8 mouse cellular contexts compared by ENCODE assay signal in genomic region chr17:34897373-34898159, GRCm38 (mm10). TPM values are rescaled to one million over a fixed set of nuclear protein-coding genes. Genes with fewer than 3 reads are reported as not detected.
A peak's percentile ranks its signal among the peaks of the same experiment; 100 is the strongest.
DNase-seq lines count a peak whose midpoint lies in the region; ATAC-seq lines count a peak whose summit lies in the region.

No protein-coding gene starts in this region.

- peak overlapping the region; percentile 79 for H3K4me2 ChIP-seq in heart, embryonic 16.5 days (ENCODE audit: low read depth, low read length)
- peak overlapping the region; percentile 86 for H3K4me2 ChIP-seq in stomach, embryonic 15.5 days

- H3K27me3 ChIP-seq in megakaryocyte, embryonic 14.5 days (replicated peaks), result no peaks in the 10 kb centered on the region
- no peaks in the 10 kb centered on the region for H3K27me3 ChIP-seq in heart, embryonic 16.5 days (ENCODE audit: control insufficient read depth, insufficient read depth, low read length)
- no peaks in the 10 kb centered on the region for H3K27me3 ChIP-seq in stomach, embryonic 15.5 days (replicated peaks)

- ATAC-seq in megakaryocyte, adult 5-6 weeks (ENCODE audit: poor library complexity, severe bottlenecking), result no peak
- ATAC-seq in heart, embryonic 16.5 days (replicated peaks; ENCODE audit: extremely low read depth, insufficient read depth, low FRiP score), result no peak
- 0 out of 2 replicates have a peak, but pooled peaks have one; percentile 9 for ATAC-seq in stomach, embryonic 15.5 days (ENCODE audit: insufficient read depth, low FRiP score, low read depth)

- peak overlapping the region; percentile 96 for H3K27ac ChIP-seq in heart, embryonic 16.5 days (ENCODE audit: low read length)
- peak overlapping the region; percentile 77 for H3K27ac ChIP-seq in macrophage
- H3K27ac ChIP-seq in stomach, embryonic 15.5 days, result peak overlapping the region; percentile 99

- H3K4me1 ChIP-seq in megakaryocyte, embryonic 14.5 days, result peaks cover 64% of the 10 kb centered on the region
- H3K4me1 ChIP-seq in heart, embryonic 16.5 days (ENCODE audit: control insufficient read depth, insufficient read depth, low read length), result peaks cover 22% of the 10 kb centered on the region
- peaks cover 28% of the 10 kb centered on the region for H3K4me1 ChIP-seq in stomach, embryonic 15.5 days

- DNase-seq in embryo, embryonic 10.5 days (ENCODE audit: low spot score), result peak; percentile 53
- DNase-seq in layer of hippocampus, adult 9-10 months (ENCODE audit: low spot score), result peak; percentile 43
- DNase-seq in spleen, postnatal 36 days (ENCODE audit: low spot score in 2 of 2), result no peak

- H3K4me3 ChIP-seq in megakaryocyte, embryonic 14.5 days (replicated peaks), result peak overlapping the region; percentile 99
- peak overlapping the region; percentile 91 for H3K4me3 ChIP-seq in heart, embryonic 16.5 days (ENCODE audit: low read length)
- peak overlapping the region; percentile 40 for H3K4me3 ChIP-seq in macrophage (ENCODE audit: inconsistent target)
- peak overlapping the region; percentile 90 for H3K4me3 ChIP-seq in stomach, embryonic 15.5 days (replicated peaks)

- H3K36me3 ChIP-seq in megakaryocyte, embryonic 14.5 days (replicated peaks; ENCODE audit: low read length), result peaks cover 24% of the 10 kb centered on the region
- peaks cover 11% of the 10 kb centered on the region for H3K36me3 ChIP-seq in heart, embryonic 16.5 days (ENCODE audit: control insufficient read depth, insufficient read depth)
- peaks cover 6% of the 10 kb centered on the region for H3K36me3 ChIP-seq in macrophage (ENCODE audit: inconsistent target)
- peaks cover 3% of the 10 kb centered on the region; the same call in 1 of the 2 replicates for H3K36me3 ChIP-seq in stomach, embryonic 15.5 days

- peak overlapping the region; percentile 91 for H3K9ac ChIP-seq in heart, embryonic 16.5 days (ENCODE audit: low read length)
- peak overlapping the region; percentile 89 for H3K9ac ChIP-seq in stomach, embryonic 15.5 days

- WGBS in heart, embryonic 16.5 days, result 9% methylated on average over 10 of the region's 10 CpGs
- 25% methylated on average over 8 of the region's 10 CpGs for WGBS in macrophage (ENCODE audit: missing documents)
- WGBS in stomach, embryonic 15.5 days, result 14% methylated on average over 10 of the region's 10 CpGs

- no peaks in the 10 kb centered on the region for H3K9me3 ChIP-seq in megakaryocyte, embryonic 14.5 days
- H3K9me3 ChIP-seq in heart, embryonic 16.5 days (replicated peaks; ENCODE audit: control insufficient read depth, low read length), result no peaks in the 10 kb centered on the region
- no peaks in the 10 kb centered on the region for H3K9me3 ChIP-seq in stomach, embryonic 15.5 days

- H3K79me2 ChIP-seq in macrophage (ENCODE audit: inconsistent target), result peaks cover 35% of the 10 kb centered on the region

RNA-seq across cellular contexts. Expression of gene C2, which starts 0.5 kb away (rescaled TPM):
- polyA plus RNA-seq in megakaryocyte, embryonic 14.5 days (2012; ENCODE audit: insufficient read depth, low replicate concordance), result 3.0 and 6.0 TPM in 2 replicates
- total RNA-seq in megakaryocyte, adult 5-6 weeks (2015), result 1.0 and 1.3 TPM in 2 replicates
- total RNA-seq in megakaryocyte, adult 5-6 weeks (2017), result 0.22 TPM in 1 of 2 replicates, not detected in the other
- polyA plus RNA-seq in heart, embryonic 16.5 days (2015; fragmentation: Nextera tagmentation; extraction: Ambion mirVana), result 2.2 and 2.6 TPM in 2 replicates
- 1 to 10 TPM in 15 of 26 experiments, under 1 TPM in 4, not detected in 7; 0.47 to 4.5 (median 2.3) TPM for total RNA-seq in macrophage (2018; cell fraction: chromatin; rRNA removed)
- 1 to 10 TPM in 15 of 26 experiments, under 1 TPM in 11; 0.43 to 2.4 (median 1.1) TPM for total RNA-seq in macrophage (2018; cell fraction: cytosol; rRNA removed)
- 1 to 10 TPM in 17 of 26 experiments, under 1 TPM in 7, not detected in 2; 0.38 to 3.6 (median 1.5) TPM for total RNA-seq in macrophage (2018; cell fraction: nucleus; rRNA removed)
- polyA plus RNA-seq in macrophage (2018), result 0.63 to 0.95 TPM (median 0.86 TPM) in 3 replicates
- polyA plus RNA-seq in stomach, embryonic 15.5 days (2015; fragmentation: Nextera tagmentation; extraction: Ambion mirVana), result 4.4 and 6.2 TPM in 2 replicates

RNA-seq across cellular contexts. Expression of gene Ehmt2, which starts 0.7 kb away (rescaled TPM):
- 356 and 543 TPM in 2 replicates for polyA plus RNA-seq in megakaryocyte, embryonic 14.5 days (2012; ENCODE audit: insufficient read depth, low replicate concordance)
- total RNA-seq in megakaryocyte, adult 5-6 weeks (2015), result 66.5 and 68.9 TPM in 2 replicates
- 75.4 and 75.7 TPM in 2 replicates for total RNA-seq in megakaryocyte, adult 5-6 weeks (2017)
- polyA plus RNA-seq in heart, embryonic 16.5 days (2015; fragmentation: Nextera tagmentation; extraction: Ambion mirVana), result 39.5 and 41.5 TPM in 2 replicates
- 100 to 1,000 TPM; 163 to 755 (median 449) TPM for total RNA-seq in macrophage (2018; cell fraction: chromatin; rRNA removed)
- total RNA-seq in macrophage (2018; cell fraction: cytosol; rRNA removed), result 100 to 1,000 TPM in 12 of 26 experiments, 10 to 100 TPM in 14; 65.9 to 135 (median 97.1) TPM
- total RNA-seq in macrophage (2018; cell fraction: nucleus; rRNA removed), result 100 to 1,000 TPM; 118 to 294 (median 219) TPM
- 59.6 to 100 TPM (median 69.3 TPM) in 3 replicates for polyA plus RNA-seq in macrophage (2018)
- 70.0 and 74.5 TPM in 2 replicates for polyA plus RNA-seq in stomach, embryonic 15.5 days (2015; fragmentation: Nextera tagmentation; extraction: Ambion mirVana)

RNA-seq across cellular contexts. Expression of gene Gm20547, which starts 15.7 kb away (rescaled TPM):
- polyA plus RNA-seq in megakaryocyte, embryonic 14.5 days (2012; ENCODE audit: insufficient read depth, low replicate concordance), result not detected in 2 replicates
- not detected in 2 replicates for total RNA-seq in megakaryocyte, adult 5-6 weeks (2015)
- 0.41 TPM in 1 of 2 replicates, not detected in the other for total RNA-seq in megakaryocyte, adult 5-6 weeks (2017)
- polyA plus RNA-seq in heart, embryonic 16.5 days (2015; fragmentation: Nextera tagmentation; extraction: Ambion mirVana), result not detected in 2 replicates
- total RNA-seq in macrophage (2018; cell fraction: chromatin; rRNA removed), result under 1 TPM in 10 of 26 experiments, not detected in 16; 0.30 to 0.89 (median 0.43) TPM
- under 1 TPM in 4 of 26 experiments, not detected in 22; 0.04 to 0.18 (median 0.12) TPM for total RNA-seq in macrophage (2018; cell fraction: cytosol; rRNA removed)
- under 1 TPM in 1 of 26 experiments, not detected in 25; 0.48 TPM for total RNA-seq in macrophage (2018; cell fraction: nucleus; rRNA removed)
- polyA plus RNA-seq in macrophage (2018), result not detected in 3 replicates
- not detected in 2 replicates for polyA plus RNA-seq in stomach, embryonic 15.5 days (2015; fragmentation: Nextera tagmentation; extraction: Ambion mirVana)

RNA-seq across cellular contexts. Expression of gene Slc44a4, which starts 16.7 kb away (rescaled TPM):
- not detected in 2 replicates for polyA plus RNA-seq in megakaryocyte, embryonic 14.5 days (2012; ENCODE audit: insufficient read depth, low replicate concordance)
- total RNA-seq in megakaryocyte, adult 5-6 weeks (2015), result 0.33 TPM in 1 of 2 replicates, not detected in the other
- 0.12 TPM in 1 of 2 replicates, not detected in the other for total RNA-seq in megakaryocyte, adult 5-6 weeks (2017)
- 0.16 and 0.68 TPM in 2 replicates for polyA plus RNA-seq in heart, embryonic 16.5 days (2015; fragmentation: Nextera tagmentation; extraction: Ambion mirVana)
- total RNA-seq in macrophage (2018; cell fraction: chromatin; rRNA removed), result not detected
- not detected for total RNA-seq in macrophage (2018; cell fraction: cytosol; rRNA removed)
- not detected for total RNA-seq in macrophage (2018; cell fraction: nucleus; rRNA removed)
- polyA plus RNA-seq in macrophage (2018), result not detected in 3 replicates
- polyA plus RNA-seq in stomach, embryonic 15.5 days (2015; fragmentation: Nextera tagmentation; extraction: Ambion mirVana), result 15.2 and 17.9 TPM in 2 replicates

RNA-seq across cellular contexts. Expression of gene Zbtb12, which starts 18.3 kb away (rescaled TPM):
- 6.7 and 15.4 TPM in 2 replicates for polyA plus RNA-seq in megakaryocyte, embryonic 14.5 days (2012; ENCODE audit: insufficient read depth, low replicate concordance)
- total RNA-seq in megakaryocyte, adult 5-6 weeks (2015), result 0.78 and 1.1 TPM in 2 replicates
- 0.98 and 1.0 TPM in 2 replicates for total RNA-seq in megakaryocyte, adult 5-6 weeks (2017)
- polyA plus RNA-seq in heart, embryonic 16.5 days (2015; fragmentation: Nextera tagmentation; extraction: Ambion mirVana), result 1.4 and 1.5 TPM in 2 replicates
- total RNA-seq in macrophage (2018; cell fraction: chromatin; rRNA removed), result 1 to 10 TPM in 18 of 26 experiments, under 1 TPM in 3, not detected in 5; 0.55 to 7.8 (median 2.0) TPM
- total RNA-seq in macrophage (2018; cell fraction: cytosol; rRNA removed), result 1 to 10 TPM in 25 of 26 experiments, under 1 TPM in 1; 0.99 to 8.5 (median 5.8) TPM
- 1 to 10 TPM in 23 of 26 experiments, under 1 TPM in 3; 0.54 to 9.1 (median 3.3) TPM for total RNA-seq in macrophage (2018; cell fraction: nucleus; rRNA removed)
- 5.4 to 6.2 TPM (median 5.5 TPM) in 3 replicates for polyA plus RNA-seq in macrophage (2018)
- 2.7 and 3.0 TPM in 2 replicates for polyA plus RNA-seq in stomach, embryonic 15.5 days (2015; fragmentation: Nextera tagmentation; extraction: Ambion mirVana)

Comparison
In these comparisons a context has a peak if more than half of its experiments do, and no peak if none do; other contexts are left out.
1. H3K4me3 ChIP-seq: peak in every context shown above with its lines; median percentile 99 in megakaryocyte, embryonic 14.5 days; 91 in heart, embryonic 16.5 days; 90 in stomach, embryonic 15.5 days; 40 in macrophage.
2. DNase-seq: peak in embryo, embryonic 10.5 days (single experiment) and layer of hippocampus, adult 9-10 months (single experiment); none in spleen, postnatal 36 days (0 of 2).
3. Peak in every context shown above with its lines, with median percentiles within 50 percentile points of each other: H3K27ac ChIP-seq.